Mouse (Mus musculus) embryonic fibroblast, embryonic 13.5 days (primary cell): ENCODE data around the gene Asb7.

Experiments
- CTCF ChIP-seq: IDR thresholded peaks from 2 replicates; pipeline ENCODE4 v1.5.1; 2011; ENCODE audit warnings: mild to moderate bottlenecking, control low read depth, low read length, moderate library complexity, borderline replicate concordance; ENCODE audit not compliant: insufficient read depth
- POLR2A ChIP-seq: IDR thresholded peaks from 2 replicates; pipeline ENCODE4 v1.6.1; 2011; ENCODE audit warnings: low read depth, mild to moderate bottlenecking, control low read depth, low read length, moderate library complexity

DNA sequence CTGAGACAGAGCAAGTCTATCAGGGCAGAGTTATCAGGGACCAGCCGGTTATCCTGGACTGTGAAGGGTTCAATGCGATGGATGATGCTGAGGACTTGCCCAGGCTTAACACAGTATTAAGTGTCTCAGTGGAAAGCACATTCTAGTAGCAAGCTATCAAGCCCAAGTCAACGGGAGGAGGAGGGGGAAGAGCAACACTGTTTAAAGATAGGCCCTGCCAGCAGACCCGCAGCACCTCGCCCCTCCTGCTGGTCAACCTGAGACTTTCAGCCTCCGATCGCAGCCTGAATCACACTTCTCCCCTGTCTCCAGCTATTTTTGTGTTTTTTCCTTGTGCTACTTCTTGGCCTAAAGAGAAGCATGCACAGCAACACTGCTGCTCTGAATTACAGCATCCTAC, 29.1 kb downstream of the Asb7 start:
- TF ChIP-seq POLR2A: no peak
- peak; percentile 45; the same call in 1 of the 2 replicates for TF ChIP-seq CTCF
